8 mouse cellular contexts compared by ENCODE assay signal in the genomic region with DNA sequence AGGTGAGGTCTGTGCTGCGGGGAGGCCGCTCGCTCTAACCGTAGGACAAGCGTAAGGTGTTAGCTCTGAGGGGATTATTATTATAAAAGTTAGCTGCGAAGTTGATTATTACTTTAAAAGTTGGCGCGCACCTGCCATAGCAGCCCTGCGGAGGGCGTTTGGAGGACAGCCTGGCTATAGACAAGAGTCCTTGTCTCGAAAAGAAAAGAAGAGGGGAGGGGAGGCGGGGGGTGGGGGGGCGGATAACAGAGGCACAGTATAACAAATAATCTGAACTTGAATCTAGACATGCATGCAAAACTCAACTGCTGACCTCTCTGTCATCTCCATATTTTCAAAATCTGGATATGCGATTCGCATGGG. TPM values are rescaled to one million over a fixed set of nuclear protein-coding genes. Genes with fewer than 3 reads are reported as not detected.
DNase-seq lines count a peak whose midpoint lies in the region; ATAC-seq and TF ChIP-seq lines count a peak whose summit lies in the region.

No protein-coding gene starts in this region.

- peak overlapping the region; percentile 69 for H3K9ac ChIP-seq in heart, embryonic 16.5 days (ENCODE audit: low read length)
- peak overlapping the region; percentile 75 for H3K9ac ChIP-seq in MEL (ENCODE audit: control insufficient read depth, low read depth, low read length, poor library complexity, severe bottlenecking)

- no peaks in the 10 kb centered on the region for H3K9me3 ChIP-seq in heart, embryonic 16.5 days (replicated peaks; ENCODE audit: control insufficient read depth, low read length)
- H3K9me3 ChIP-seq in MEL (replicated peaks; ENCODE audit: insufficient read depth, low read length), result no peaks in the 10 kb centered on the region
- H3K9me3 ChIP-seq in hindbrain, embryonic 10.5 days, result no peaks in the 10 kb centered on the region

- H3K27me3 ChIP-seq in heart, embryonic 16.5 days (ENCODE audit: control insufficient read depth, insufficient read depth, low read length), result no peaks in the 10 kb centered on the region
- H3K27me3 ChIP-seq in MEL (ENCODE audit: control insufficient read depth in 1 of 2, insufficient read depth in 2 of 2, low read length in 2 of 2), result no peaks in the 10 kb centered on the region; a peak in 1 of 4 replicates
- H3K27me3 ChIP-seq in hindbrain, embryonic 10.5 days (ENCODE audit: insufficient read depth, poor library complexity, severe bottlenecking), result no peaks in the 10 kb centered on the region

- peaks cover 18% of the 10 kb centered on the region for H3K36me3 ChIP-seq in heart, embryonic 16.5 days (ENCODE audit: control insufficient read depth, insufficient read depth)
- H3K36me3 ChIP-seq in MEL (ENCODE audit: control insufficient read depth in 1 of 2, insufficient read depth in 2 of 2, low read length in 2 of 2) (peaks cover 7 to 23% of the 10 kb centered on the region in 2 experiments), macrophage (ENCODE audit: inconsistent target) (no peaks in the 10 kb centered on the region)
- H3K36me3 ChIP-seq in hindbrain, embryonic 10.5 days, result peaks cover 27% of the 10 kb centered on the region

- H3K4me3 ChIP-seq in heart, embryonic 16.5 days (ENCODE audit: low read length), result peak overlapping the region; percentile 75
- H3K4me3 ChIP-seq in MEL (ENCODE audit: control insufficient read depth in 1 of 2, insufficient read depth in 1 of 2, low read depth in 2 of 2, low read length in 2 of 2) (peak overlapping the region; percentile 80 to 89), macrophage (ENCODE audit: inconsistent target) (peak overlapping the region; percentile 54)
- peak overlapping the region; percentile 94 for H3K4me3 ChIP-seq in hindbrain, embryonic 10.5 days

- 1% methylated on average over 15 of the region's 15 CpGs for WGBS in heart, embryonic 16.5 days
- WGBS in hindbrain, embryonic 10.5 days, result 1% methylated on average over 15 of the region's 15 CpGs
- 2% methylated on average over 15 of the region's 15 CpGs for WGBS in macrophage (ENCODE audit: missing documents)

- TF ChIP-seq EP300 in MEL (IDR thresholded peaks at IDR 0.05; ENCODE audit: low read depth in 1 of 2, low read length in 2 of 2), result no peak

- peak overlapping the region; percentile 62 for H3K4me2 ChIP-seq in heart, embryonic 16.5 days (ENCODE audit: low read depth, low read length)

- peak overlapping the region; percentile 83 for H3K27ac ChIP-seq in heart, embryonic 16.5 days (ENCODE audit: low read length)
- H3K27ac ChIP-seq in MEL (ENCODE audit: control insufficient read depth, low read depth, low read length) (peak overlapping the region; percentile 50; the same call in 1 of the 2 replicates), macrophage (peak overlapping the region; percentile 35)
- peak overlapping the region; percentile 94 for H3K27ac ChIP-seq in hindbrain, embryonic 10.5 days

- no peak; a peak in 1 of 4 replicates for TF ChIP-seq POLR2A in MEL (IDR thresholded peaks at IDR 0.05; ENCODE audit: control insufficient read depth in 1 of 2, insufficient read depth in 1 of 2, low read depth in 1 of 2, low read length in 2 of 2, poor library complexity in 1 of 2)

- H3K79me2 ChIP-seq in MEL (ENCODE audit: control insufficient read depth, insufficient read depth, low read length, poor library complexity) (peaks cover 17% of the 10 kb centered on the region), macrophage (ENCODE audit: inconsistent target) (peaks cover 33% of the 10 kb centered on the region)

- no peak for TF ChIP-seq CTCF in MEL (IDR thresholded peaks at IDR 0.05 in 2 of 3, conservative IDR thresholded peaks at IDR 0.05 in 1 of 3; ENCODE audit: control insufficient read depth in 1 of 3, insufficient read depth in 1 of 3, low read depth in 2 of 3, low read length in 3 of 3, poor library complexity in 1 of 3, severe bottlenecking in 1 of 3)

- no peak for TF ChIP-seq RAD21 in MEL (IDR thresholded peaks at IDR 0.05; ENCODE audit: low read depth, low read length)

- H3K4me1 ChIP-seq in heart, embryonic 16.5 days (ENCODE audit: control insufficient read depth, insufficient read depth, low read length), result peaks cover 29% of the 10 kb centered on the region
- H3K4me1 ChIP-seq in MEL (ENCODE audit: control insufficient read depth in 1 of 2, insufficient read depth in 2 of 2, low read length in 2 of 2), result peaks cover 2 to 12% of the 10 kb centered on the region in 2 experiments; a peak in 3 of 4 replicates
- H3K4me1 ChIP-seq in hindbrain, embryonic 10.5 days (replicated peaks), result peaks cover 43% of the 10 kb centered on the region

- peak; percentile 16; the same call in 1 of the 2 replicates for ATAC-seq in heart, embryonic 16.5 days (replicated peaks; ENCODE audit: extremely low read depth, insufficient read depth, low FRiP score)

- no peak for DNase-seq in heart, adult 11 months
- DNase-seq in MEL (ENCODE audit: low read depth, low spot score), result no peak
- DNase-seq in hindbrain, embryonic 10.5 days (ENCODE audit: low spot score), result no peak
- DNase-seq in gastrocnemius, adult 8-10 months (ENCODE audit: low spot score in 2 of 2), result no peak
- no peak for DNase-seq in cerebellum, adult 9-10 months
- no peak for DNase-seq in layer of hippocampus, postnatal 10 days (ENCODE audit: low spot score in 2 of 2)

TF ChIP-seq in MEL, 35 proteins besides CTCF, POLR2A, EP300 and RAD21:
- 0 out of 2 replicates have a peak, but pooled peaks have one; percentile 11 for TF ChIP-seq MYC (IDR thresholded peaks at IDR 0.05; ENCODE audit: low read depth, low read length)
- no peak for TF ChIP-seq MAX (IDR thresholded peaks at IDR 0.05; ENCODE audit: low read length)
TF ChIP-seq in MEL: peak in this region for 1.

RNA-seq across cellular contexts. Expression of a gene that starts 0.5 kb away (rescaled TPM):
- polyA plus RNA-seq in heart, embryonic 16.5 days (2015; fragmentation: Nextera tagmentation; extraction: Ambion mirVana), result 63.4 and 65.6 TPM in 2 replicates
- total RNA-seq in MEL (2012; rRNA removed), result 16.6 and 25.2 TPM in 2 replicates
- polyA plus RNA-seq in MEL (2012; ENCODE audit: insufficient read depth in 1 of 2, insufficient read length in 2 of 2, low read depth in 1 of 2, low replicate concordance in 2 of 2, missing spikeins in 1 of 2), result 10 to 100 TPM; 34.5 to 63.2 TPM
- polyA plus RNA-seq in hindbrain, embryonic 10.5 days (2016; fragmentation: Nextera tagmentation; extraction: Ambion mirVana), result 71.0 and 122 TPM in 2 replicates
- total RNA-seq in macrophage (2018; cell fraction: chromatin; rRNA removed), result 10 to 100 TPM in 1 of 26 experiments, 1 to 10 TPM in 14, under 1 TPM in 11; 0.22 to 17.8 (median 1.2) TPM
- 1 to 10 TPM in 13 of 26 experiments, under 1 TPM in 13; 0.22 to 4.0 (median 1.1) TPM for total RNA-seq in macrophage (2018; cell fraction: cytosol; rRNA removed)
- 1 to 10 TPM in 15 of 26 experiments, under 1 TPM in 11; 0.26 to 7.3 (median 1.1) TPM for total RNA-seq in macrophage (2018; cell fraction: nucleus; rRNA removed)
- polyA plus RNA-seq in macrophage (2018), result 0.07 to 3.1 TPM (median 2.2 TPM) in 3 replicates
- under 1 TPM in 3 of 4 experiments, not detected in 1; 0.02 to 0.36 (median 0.11) TPM for total RNA-seq in gastrocnemius, adult 8-10 months (2022)
- total RNA-seq in layer of hippocampus, postnatal 10 days (2021), result 1 to 10 TPM; 4.5 to 5.9 TPM

RNA-seq across cellular contexts. Expression of a gene that starts 39.7 kb away (rescaled TPM):
- 8.0 and 9.6 TPM in 2 replicates for polyA plus RNA-seq in heart, embryonic 16.5 days (2015; fragmentation: Nextera tagmentation; extraction: Ambion mirVana)
- 0.23 and 0.62 TPM in 2 replicates for total RNA-seq in MEL (2012; rRNA removed)
- 1 to 10 TPM in 1 of 2 experiments, not detected in 1; 1.0 TPM for polyA plus RNA-seq in MEL (2012; ENCODE audit: insufficient read depth in 1 of 2, insufficient read length in 2 of 2, low read depth in 1 of 2, low replicate concordance in 2 of 2, missing spikeins in 1 of 2)
- polyA plus RNA-seq in hindbrain, embryonic 10.5 days (2016; fragmentation: Nextera tagmentation; extraction: Ambion mirVana), result 5.0 and 5.1 TPM in 2 replicates
- 1 to 10 TPM in 2 of 26 experiments, under 1 TPM in 2, not detected in 22; 0.13 to 3.3 (median 0.82) TPM for total RNA-seq in macrophage (2018; cell fraction: chromatin; rRNA removed)
- total RNA-seq in macrophage (2018; cell fraction: cytosol; rRNA removed), result under 1 TPM in 14 of 26 experiments, not detected in 12; under 0.01 to 0.11 (median 0.04) TPM
- under 1 TPM in 7 of 26 experiments, not detected in 19; 0.06 to 0.62 (median 0.10) TPM for total RNA-seq in macrophage (2018; cell fraction: nucleus; rRNA removed)
- 0.03 TPM in 1 of 3 replicates, not detected in the others for polyA plus RNA-seq in macrophage (2018)
- total RNA-seq in gastrocnemius, adult 8-10 months (2022), result 10 to 100 TPM; 11.1 to 14.7 (median 13.3) TPM
- total RNA-seq in layer of hippocampus, postnatal 10 days (2021), result 10 to 100 TPM; 10.3 to 10.8 TPM

Comparison
In these comparisons a context has a peak if more than half of its experiments do, and no peak if none do; other contexts are left out.
1. H3K27ac ChIP-seq: peak in every context shown above with its lines; median percentile 94 in hindbrain, embryonic 10.5 days; 83 in heart, embryonic 16.5 days; 50 in MEL; 35 in macrophage.